Mouse (Mus musculus) E14TG2a.4 (cell line): ENCODE measurements around the gene Abcb11.

ENCODE experiments used
- CTCF ChIP-seq: conservative IDR thresholded peaks from 2 replicates; pipeline ENCODE4 v1.5.1; 2014; ENCODE audit warnings: low read length
- NANOG ChIP-seq: IDR thresholded peaks from 2 replicates; pipeline ENCODE4 v1.6.1; 2014; ENCODE audit warnings: borderline replicate concordance, low read length, mixed read lengths
- POU5F1 ChIP-seq: IDR thresholded peaks from 2 replicates; pipeline ENCODE4 v1.6.1; 2014; ENCODE audit warnings: low read length, borderline replicate concordance

GRCm38 (mm10) chr2:69379801-69380200 lies 37.4 kb upstream of the Abcb11 start:
- TF ChIP-seq CTCF, result no peak
- TF ChIP-seq NANOG, result no peak
- no peak for TF ChIP-seq POU5F1
